Mouse (Mus musculus): ENCODE results near the gene Stk25. TPM values are rescaled to one million over a fixed set of nuclear protein-coding genes. Genes with fewer than 3 reads are reported as not detected.

The Stk25 gene
- total RNA-seq, 1 experiment from 2014 or later: 59.3 TPM

- ATAC-seq (replicated peaks in 1 of 2; ENCODE audit: insufficient read depth in 1 of 2, low FRiP score in 2 of 2, low TSS enrichment in 1 of 2, low read depth in 1 of 2, poor library complexity in 2 of 2, severe bottlenecking in 2 of 2): no peak
Measured at GRCm38 (mm10) chr1:93634481-93634891, 24.0 kb downstream of the Stk25 start.

GRCm38 (mm10) chr1:93632723-93633122, 25.7 kb downstream of the Stk25 start:
- ATAC-seq (replicated peaks in 1 of 2; ENCODE audit: insufficient read depth in 1 of 2, low FRiP score in 2 of 2, low TSS enrichment in 1 of 2, low read depth in 1 of 2, poor library complexity in 2 of 2, severe bottlenecking in 2 of 2): no peak

- ATAC-seq (replicated peaks in 1 of 2; ENCODE audit: insufficient read depth in 1 of 2, low FRiP score in 2 of 2, low TSS enrichment in 1 of 2, low read depth in 1 of 2, poor library complexity in 2 of 2, severe bottlenecking in 2 of 2): no peak
Measured at GRCm38 (mm10) chr1:93630796-93631195, 27.7 kb downstream of the Stk25 start.

- ATAC-seq (replicated peaks in 1 of 2; ENCODE audit: insufficient read depth in 1 of 2, low FRiP score in 2 of 2, low TSS enrichment in 1 of 2, low read depth in 1 of 2, poor library complexity in 2 of 2, severe bottlenecking in 2 of 2): no peak; a peak in 1 of 4 replicates
Measured at GRCm38 (mm10) chr1:93624502-93624901, 34.0 kb downstream of the Stk25 start.

GRCm38 (mm10) chr1:93618948-93619347, 39.5 kb downstream of the Stk25 start:
- no peak for ATAC-seq (replicated peaks in 1 of 2; ENCODE audit: insufficient read depth in 1 of 2, low FRiP score in 2 of 2, low TSS enrichment in 1 of 2, low read depth in 1 of 2, poor library complexity in 2 of 2, severe bottlenecking in 2 of 2)

- no peak for ATAC-seq (replicated peaks in 1 of 2; ENCODE audit: insufficient read depth in 1 of 2, low FRiP score in 2 of 2, low TSS enrichment in 1 of 2, low read depth in 1 of 2, poor library complexity in 2 of 2, severe bottlenecking in 2 of 2)
Measured at GRCm38 (mm10) chr1:93618059-93618748, 40.3 kb downstream of the Stk25 start.

GRCm38 (mm10) chr1:93609762-93610161, 48.7 kb downstream of the Stk25 start:
- no peak for ATAC-seq (replicated peaks in 1 of 2; ENCODE audit: insufficient read depth in 1 of 2, low FRiP score in 2 of 2, low TSS enrichment in 1 of 2, low read depth in 1 of 2, poor library complexity in 2 of 2, severe bottlenecking in 2 of 2)

- ATAC-seq (replicated peaks in 1 of 2; ENCODE audit: insufficient read depth in 1 of 2, low FRiP score in 2 of 2, low TSS enrichment in 1 of 2, low read depth in 1 of 2, poor library complexity in 2 of 2, severe bottlenecking in 2 of 2): no peak
Measured at GRCm38 (mm10) chr1:93608696-93609245, 49.7 kb downstream of the Stk25 start.

- no peak for ATAC-seq (replicated peaks in 1 of 2; ENCODE audit: insufficient read depth in 1 of 2, low FRiP score in 2 of 2, low TSS enrichment in 1 of 2, low read depth in 1 of 2, poor library complexity in 2 of 2, severe bottlenecking in 2 of 2)
Measured at GRCm38 (mm10) chr1:93607090-93608083, 51.1 kb downstream of the Stk25 start.

- ATAC-seq (replicated peaks in 1 of 2; ENCODE audit: insufficient read depth in 1 of 2, low FRiP score in 2 of 2, low TSS enrichment in 1 of 2, low read depth in 1 of 2, poor library complexity in 2 of 2, severe bottlenecking in 2 of 2): no peak
Measured at GRCm38 (mm10) chr1:93603921-93604320, 54.5 kb downstream of the Stk25 start.

GRCm38 (mm10) chr1:93602911-93603310, 55.5 kb downstream of the Stk25 start:
- no peak for ATAC-seq (replicated peaks in 1 of 2; ENCODE audit: insufficient read depth in 1 of 2, low FRiP score in 2 of 2, low TSS enrichment in 1 of 2, low read depth in 1 of 2, poor library complexity in 2 of 2, severe bottlenecking in 2 of 2)

- no peak for ATAC-seq (replicated peaks in 1 of 2; ENCODE audit: insufficient read depth in 1 of 2, low FRiP score in 2 of 2, low TSS enrichment in 1 of 2, low read depth in 1 of 2, poor library complexity in 2 of 2, severe bottlenecking in 2 of 2)
Measured at GRCm38 (mm10) chr1:93595916-93596315, 62.5 kb downstream of the Stk25 start.

- ATAC-seq (replicated peaks in 1 of 2; ENCODE audit: insufficient read depth in 1 of 2, low FRiP score in 2 of 2, low TSS enrichment in 1 of 2, low read depth in 1 of 2, poor library complexity in 2 of 2, severe bottlenecking in 2 of 2): no peak
Measured at GRCm38 (mm10) chr1:93593960-93594359, 64.5 kb downstream of the Stk25 start.

GRCm38 (mm10) chr1:93588346-93588745, 70.1 kb downstream of the Stk25 start:
- ATAC-seq (replicated peaks in 1 of 2; ENCODE audit: insufficient read depth in 1 of 2, low FRiP score in 2 of 2, low TSS enrichment in 1 of 2, low read depth in 1 of 2, poor library complexity in 2 of 2, severe bottlenecking in 2 of 2): no peak

- ATAC-seq (replicated peaks in 1 of 2; ENCODE audit: insufficient read depth in 1 of 2, low FRiP score in 2 of 2, low TSS enrichment in 1 of 2, low read depth in 1 of 2, poor library complexity in 2 of 2, severe bottlenecking in 2 of 2): no peak
Measured at GRCm38 (mm10) chr1:93581545-93581944, 76.9 kb downstream of the Stk25 start.

GRCm38 (mm10) chr1:93577861-93578260, 80.6 kb downstream of the Stk25 start:
- ATAC-seq (replicated peaks in 1 of 2; ENCODE audit: insufficient read depth in 1 of 2, low FRiP score in 2 of 2, low TSS enrichment in 1 of 2, low read depth in 1 of 2, poor library complexity in 2 of 2, severe bottlenecking in 2 of 2): no peak

GRCm38 (mm10) chr1:93577066-93577465, 81.4 kb downstream of the Stk25 start:
- ATAC-seq (replicated peaks in 1 of 2; ENCODE audit: insufficient read depth in 1 of 2, low FRiP score in 2 of 2, low TSS enrichment in 1 of 2, low read depth in 1 of 2, poor library complexity in 2 of 2, severe bottlenecking in 2 of 2): no peak

Data from hematopoietic stem cell, adult 5-6 weeks (primary cell).